Mouse (Mus musculus): Measurements from ENCODE around the gene Canx.

GRCm38 (mm10) chr11:50262020-50262419, 63.5 kb downstream of the Canx start:
- TF ChIP-seq CTCF (IDR thresholded peaks at IDR 0.05; ENCODE audit: insufficient read depth, low read depth, low read length) (no peak), POLR2A (IDR thresholded peaks at IDR 0.05; ENCODE audit: insufficient read depth, low read depth, low read length) (no peak)
